Mouse (Mus musculus): ENCODE data around the gene Ptgds.

GRCm38 (mm10) chr2:25433101-25433500 lies 36.7 kb downstream of the Ptgds start:
- no peak for TF ChIP-seq EP300 (IDR thresholded peaks at IDR 0.05; ENCODE audit: low read depth)
- TF ChIP-seq CTCF (IDR thresholded peaks at IDR 0.05; ENCODE audit: low read depth): no peak
